Comparison of ENCODE assay signal across 8 mouse cellular contexts in genomic region chr6:86669240-86669727, GRCm38 (mm10). TPM values are rescaled to one million over a fixed set of nuclear protein-coding genes. Genes with fewer than 3 reads are reported as not detected.
A peak's percentile ranks its signal among the peaks of the same experiment; 100 is the strongest.
DNase-seq lines count a peak whose midpoint lies in the region; ATAC-seq and TF ChIP-seq lines count a peak whose summit lies in the region.

No protein-coding gene starts in this region.

- TF ChIP-seq RAD21 in CH12.LX (IDR thresholded peaks at IDR 0.05; ENCODE audit: low read depth, low read length) = no peak

- peaks cover 2% of the 10 kb centered on the region for H3K27me3 ChIP-seq in CH12.LX (replicated peaks)
- no peaks in the 10 kb centered on the region for H3K27me3 ChIP-seq in forebrain, embryonic 11.5 days (ENCODE audit: control insufficient read depth, insufficient read depth, low read length)
- H3K27me3 ChIP-seq in heart, embryonic 16.5 days (ENCODE audit: control insufficient read depth, insufficient read depth, low read length) = no peaks in the 10 kb centered on the region
- no peaks in the 10 kb centered on the region for H3K27me3 ChIP-seq in liver, embryonic 15.5 days
- H3K27me3 ChIP-seq in neural tube, embryonic 12.5 days (replicated peaks) = no peaks in the 10 kb centered on the region

- peak; percentile 42; the same call in 1 of the 2 replicates for TF ChIP-seq POLR2A in CH12.LX (IDR thresholded peaks at IDR 0.05; ENCODE audit: low read depth, low read length)

- DNase-seq in CH12.LX (ENCODE audit: extremely low read depth) = peak; percentile 99
- DNase-seq in c-Kit-positive CD71-positive TER-119-negative erythroid progenitor cells, embryonic 14.5 days (ENCODE audit: low read depth) = peak; percentile 99
- peak; percentile 100 for DNase-seq in forebrain, embryonic 11.5 days (ENCODE audit: low spot score)
- peak; percentile 100 for DNase-seq in kidney, postnatal 36 days
- peak; percentile 100 for DNase-seq in telencephalon, adult 2 months (ENCODE audit: low read depth, low spot score)

- peak overlapping the region; percentile 70 for H3K4me2 ChIP-seq in CH12.LX (ENCODE audit: insufficient read depth, low read depth, poor library complexity, severe bottlenecking)
- peak overlapping the region; percentile 83 for H3K4me2 ChIP-seq in forebrain, embryonic 11.5 days (ENCODE audit: low read depth, low read length, severe bottlenecking)
- H3K4me2 ChIP-seq in heart, embryonic 16.5 days (ENCODE audit: low read depth, low read length) = peak overlapping the region; percentile 76
- H3K4me2 ChIP-seq in liver, embryonic 15.5 days = peak overlapping the region; percentile 86
- H3K4me2 ChIP-seq in neural tube, embryonic 12.5 days (replicated peaks) = peak overlapping the region; percentile 94

- TF ChIP-seq CTCF in CH12.LX (conservative IDR thresholded peaks at IDR 0.05 in 1 of 2, IDR thresholded peaks at IDR 0.05 in 1 of 2; ENCODE audit: low read depth in 2 of 2, low read length in 2 of 2) = no peak

- H3K27ac ChIP-seq in CH12.LX (ENCODE audit: insufficient read depth, low read depth) = no peak overlapping the region
- 0 out of 2 replicates have a peak overlapping the region, but pooled peaks have one; percentile 25 for H3K27ac ChIP-seq in forebrain, embryonic 11.5 days (ENCODE audit: low read depth, low read length)
- H3K27ac ChIP-seq in heart, embryonic 16.5 days (ENCODE audit: low read length) = peak overlapping the region; percentile 78
- H3K27ac ChIP-seq in liver, embryonic 15.5 days (replicated peaks) = peak overlapping the region; percentile 91
- H3K27ac ChIP-seq in neural tube, embryonic 12.5 days = no peak overlapping the region

- H3K9ac ChIP-seq in CH12.LX (ENCODE audit: insufficient read depth, low read depth) = peak overlapping the region; percentile 55
- H3K9ac ChIP-seq in forebrain, embryonic 11.5 days (ENCODE audit: low read length) = peak overlapping the region; percentile 44
- peak overlapping the region; percentile 81 for H3K9ac ChIP-seq in heart, embryonic 16.5 days (ENCODE audit: low read length)
- peak overlapping the region; percentile 83 for H3K9ac ChIP-seq in liver, embryonic 15.5 days
- H3K9ac ChIP-seq in neural tube, embryonic 12.5 days = 0 out of 2 replicates have a peak overlapping the region, but pooled peaks have one; percentile 29

- no peaks in the 10 kb centered on the region for H3K9me3 ChIP-seq in CH12.LX (replicated peaks; ENCODE audit: low read length)
- no peaks in the 10 kb centered on the region for H3K9me3 ChIP-seq in forebrain, embryonic 11.5 days (ENCODE audit: control insufficient read depth, low read length)
- 0 out of 2 replicates have a peak, but pooled peaks cover 3% of the 10 kb centered on the region for H3K9me3 ChIP-seq in heart, embryonic 16.5 days (replicated peaks; ENCODE audit: control insufficient read depth, low read length)
- H3K9me3 ChIP-seq in liver, embryonic 15.5 days (replicated peaks) = no peaks in the 10 kb centered on the region
- no peaks in the 10 kb centered on the region for H3K9me3 ChIP-seq in neural tube, embryonic 12.5 days

- peak; percentile 100 for ATAC-seq in forebrain, embryonic 11.5 days (replicated peaks; ENCODE audit: low FRiP score)
- peak; percentile 100 for ATAC-seq in heart, embryonic 16.5 days (replicated peaks; ENCODE audit: extremely low read depth, insufficient read depth, low FRiP score)
- ATAC-seq in liver, embryonic 15.5 days (ENCODE audit: insufficient read depth) = peak; percentile 99
- peak; percentile 100 for ATAC-seq in neural tube, embryonic 12.5 days (ENCODE audit: low FRiP score, low read depth)

- WGBS in forebrain, embryonic 11.5 days = under 1% methylated on average over 27 of the region's 37 CpGs
- under 1% methylated on average over 37 of the region's 37 CpGs for WGBS in heart, embryonic 16.5 days
- under 1% methylated on average over 37 of the region's 37 CpGs for WGBS in liver, embryonic 15.5 days (ENCODE audit: insufficient replicate concordance)
- WGBS in neural tube, embryonic 12.5 days = 1% methylated on average over 34 of the region's 37 CpGs

- H3K4me3 ChIP-seq in CH12.LX (replicated peaks in 1 of 3; ENCODE audit: low read depth in 2 of 3, low read length in 2 of 3, poor library complexity in 1 of 3) = peak overlapping the region; percentile 39 to 72 (median 54)
- H3K4me3 ChIP-seq in forebrain, embryonic 11.5 days (ENCODE audit: low read depth, low read length) = peak overlapping the region; percentile 93
- peak overlapping the region; percentile 97 for H3K4me3 ChIP-seq in heart, embryonic 16.5 days (ENCODE audit: low read length)
- peak overlapping the region; percentile 87 for H3K4me3 ChIP-seq in liver, embryonic 15.5 days (replicated peaks)
- peak overlapping the region; percentile 99 for H3K4me3 ChIP-seq in neural tube, embryonic 12.5 days

- dilution Hi-C loops in CH12.LX (cut with MboI; ENCODE audit: extremely low pct_ligation_motif_present, extremely low pct_unique_long_range_greater_than_20kb, low sequenced_read_pairs) = no loop called here

- H3K79me2 ChIP-seq in CH12.LX (replicated peaks; ENCODE audit: control insufficient read depth, extremely low read depth, insufficient read depth, poor library complexity, severe bottlenecking) = peaks cover 3% of the 10 kb centered on the region; the same call in 1 of the 2 replicates

- H3K4me1 ChIP-seq in CH12.LX (ENCODE audit: control insufficient read depth in 1 of 2, insufficient read depth in 2 of 2) = peaks cover 2 to 15% of the 10 kb centered on the region in 2 experiments; a peak in 3 of 4 replicates
- peaks cover 3% of the 10 kb centered on the region; the same call in 1 of the 2 replicates for H3K4me1 ChIP-seq in forebrain, embryonic 11.5 days (replicated peaks; ENCODE audit: control insufficient read depth, insufficient read depth, low read length)
- peaks cover 16% of the 10 kb centered on the region for H3K4me1 ChIP-seq in heart, embryonic 16.5 days (ENCODE audit: control insufficient read depth, insufficient read depth, low read length)
- H3K4me1 ChIP-seq in liver, embryonic 15.5 days (replicated peaks) = peaks cover 53% of the 10 kb centered on the region
- peaks cover 24% of the 10 kb centered on the region for H3K4me1 ChIP-seq in neural tube, embryonic 12.5 days

- in situ Hi-C loops in CH12.LX (cut with MboI; ENCODE audit: low pct_ligation_motif_present, low pct_unique_long_range_greater_than_20kb, low sequenced_read_pairs) = loop anchor here (5.0 kb wide), 1 partner anchor 132 kb away; no protein-coding TSS in a partner anchor

- peaks cover 21 to 45% of the 10 kb centered on the region in 2 experiments for H3K36me3 ChIP-seq in CH12.LX (replicated peaks in 1 of 2; ENCODE audit: control insufficient read depth in 1 of 2, insufficient read depth in 1 of 2, low read length in 1 of 2)
- H3K36me3 ChIP-seq in forebrain, embryonic 11.5 days (ENCODE audit: control insufficient read depth, insufficient read depth, low read length) = no peaks in the 10 kb centered on the region
- H3K36me3 ChIP-seq in heart, embryonic 16.5 days (ENCODE audit: control insufficient read depth, insufficient read depth) = peaks cover 24% of the 10 kb centered on the region
- H3K36me3 ChIP-seq in liver, embryonic 15.5 days (replicated peaks) = peaks cover 53% of the 10 kb centered on the region
- H3K36me3 ChIP-seq in neural tube, embryonic 12.5 days = peaks cover 25% of the 10 kb centered on the region

- no peak for TF ChIP-seq EP300 in CH12.LX (IDR thresholded peaks at IDR 0.05; ENCODE audit: low read length)

TF ChIP-seq in CH12.LX, 34 proteins besides CTCF, POLR2A, EP300 and RAD21 (continues in another document):
- TF ChIP-seq MEF2A (IDR thresholded peaks at IDR 0.05; ENCODE audit: borderline replicate concordance, low read depth, low read length) (peak; percentile 20; the same call in 1 of the 2 replicates), UBTF (IDR thresholded peaks at IDR 0.05; ENCODE audit: low read depth, low read length) (no peak), SIN3A (IDR thresholded peaks at IDR 0.05; ENCODE audit: low read length) (peak; percentile 0; the same call in 1 of the 2 replicates), ETS1 (conservative IDR thresholded peaks at IDR 0.05; ENCODE audit: low read depth, low read length) (no peak), JUN (IDR thresholded peaks at IDR 0.05; ENCODE audit: insufficient read depth, low read depth, low read length) (peak; percentile 64; the same call in 1 of the 2 replicates), TCF12 (IDR thresholded peaks at IDR 0.05; ENCODE audit: low read depth, low read length) (no peak), NELFE (IDR thresholded peaks at IDR 0.05; ENCODE audit: low read depth, low read length) (peak; percentile 11; the same call in 1 of the 2 replicates), CHD2 (IDR thresholded peaks at IDR 0.05; ENCODE audit: low read length) (peak; percentile 89), HCFC1 (IDR thresholded peaks at IDR 0.05; ENCODE audit: low read depth, low read length) (peak; percentile 48)

RNA-seq across cellular contexts. Expression of gene Mxd1, which starts 0.3 kb away (rescaled TPM):
- total RNA-seq in CH12.LX (2012; rRNA removed) (0.88 and 1.6 TPM in 2 replicates), CH12.LX (2014; rRNA removed) (0.45 and 0.50 TPM in 2 replicates)
- 0.90 and 0.97 TPM in 2 replicates for polyA plus RNA-seq in CH12.LX (2012; ENCODE audit: insufficient read length, low read depth)
- polyA plus RNA-seq in forebrain, embryonic 11.5 days (2014; fragmentation: Nextera tagmentation; extraction: Ambion mirVana) = 16.8 and 17.5 TPM in 2 replicates
- 8.8 and 9.4 TPM in 2 replicates for polyA plus RNA-seq in heart, embryonic 16.5 days (2015; fragmentation: Nextera tagmentation; extraction: Ambion mirVana)
- 48.8 and 58.0 TPM in 2 replicates for polyA plus RNA-seq in liver, embryonic 15.5 days (2015; fragmentation: Nextera tagmentation; extraction: Ambion mirVana)
- 29.4 and 30.4 TPM in 2 replicates for polyA plus RNA-seq in neural tube, embryonic 12.5 days (2016; fragmentation: Nextera tagmentation; extraction: Ambion mirVana)

RNA-seq across cellular contexts. Expression of gene Snrnp27, which starts 15.0 kb away (rescaled TPM):
- total RNA-seq in CH12.LX (2012; rRNA removed) (63.1 and 65.0 TPM in 2 replicates), CH12.LX (2014; rRNA removed) (72.7 and 74.2 TPM in 2 replicates)
- polyA plus RNA-seq in CH12.LX (2012; ENCODE audit: insufficient read length, low read depth) = 97.9 and 132 TPM in 2 replicates
- 128 and 139 TPM in 2 replicates for polyA plus RNA-seq in forebrain, embryonic 11.5 days (2014; fragmentation: Nextera tagmentation; extraction: Ambion mirVana)
- 61.1 and 81.8 TPM in 2 replicates for polyA plus RNA-seq in heart, embryonic 16.5 days (2015; fragmentation: Nextera tagmentation; extraction: Ambion mirVana)
- 37.5 and 47.5 TPM in 2 replicates for polyA plus RNA-seq in liver, embryonic 15.5 days (2015; fragmentation: Nextera tagmentation; extraction: Ambion mirVana)
- 120 TPM in 2 replicates for polyA plus RNA-seq in neural tube, embryonic 12.5 days (2016; fragmentation: Nextera tagmentation; extraction: Ambion mirVana)

RNA-seq across cellular contexts. Expression of gene Asprv1, which starts 41.3 kb away (rescaled TPM):
- total RNA-seq in CH12.LX (2012; rRNA removed) (0.13 TPM in 1 of 2 replicates, not detected in the other), CH12.LX (2014; rRNA removed) (0.24 TPM in 1 of 2 replicates, not detected in the other)
- polyA plus RNA-seq in CH12.LX (2012; ENCODE audit: insufficient read length, low read depth) = 0.16 TPM in 1 of 2 replicates, not detected in the other
- 0.35 and 0.59 TPM in 2 replicates for polyA plus RNA-seq in forebrain, embryonic 11.5 days (2014; fragmentation: Nextera tagmentation; extraction: Ambion mirVana)
- 0.64 and 0.86 TPM in 2 replicates for polyA plus RNA-seq in heart, embryonic 16.5 days (2015; fragmentation: Nextera tagmentation; extraction: Ambion mirVana)
- 2.0 and 2.9 TPM in 2 replicates for polyA plus RNA-seq in liver, embryonic 15.5 days (2015; fragmentation: Nextera tagmentation; extraction: Ambion mirVana)
- 0.42 and 0.77 TPM in 2 replicates for polyA plus RNA-seq in neural tube, embryonic 12.5 days (2016; fragmentation: Nextera tagmentation; extraction: Ambion mirVana)

Comparison
In these comparisons a context has a peak if more than half of its experiments do, and no peak if none do; other contexts are left out.
1. H3K27ac ChIP-seq: peak in forebrain, embryonic 11.5 days (single experiment), heart, embryonic 16.5 days (single experiment) and liver, embryonic 15.5 days (single experiment); none in CH12.LX (single experiment) and neural tube, embryonic 12.5 days (single experiment).
2. H3K9ac ChIP-seq: peak in every context shown above with its lines; median percentile 83 in liver, embryonic 15.5 days; 81 in heart, embryonic 16.5 days; 55 in CH12.LX; 44 in forebrain, embryonic 11.5 days; 29 in neural tube, embryonic 12.5 days.
3. Peak in every context shown above with its lines, with median percentiles within 50 percentile points of each other: DNase-seq, H3K4me2 ChIP-seq, H3K4me3 ChIP-seq and ATAC-seq.